Mouse (Mus musculus) spleen, adult 12 weeks (tissue): ENCODE measurements around the gene Rusc2.

ENCODE experiments used
- DNase-seq: peaks from one replicate; pipeline ENCODE4 v3.0.0; 2022; ENCODE audit warnings: low spot score

Gene Rusc2

DNA sequence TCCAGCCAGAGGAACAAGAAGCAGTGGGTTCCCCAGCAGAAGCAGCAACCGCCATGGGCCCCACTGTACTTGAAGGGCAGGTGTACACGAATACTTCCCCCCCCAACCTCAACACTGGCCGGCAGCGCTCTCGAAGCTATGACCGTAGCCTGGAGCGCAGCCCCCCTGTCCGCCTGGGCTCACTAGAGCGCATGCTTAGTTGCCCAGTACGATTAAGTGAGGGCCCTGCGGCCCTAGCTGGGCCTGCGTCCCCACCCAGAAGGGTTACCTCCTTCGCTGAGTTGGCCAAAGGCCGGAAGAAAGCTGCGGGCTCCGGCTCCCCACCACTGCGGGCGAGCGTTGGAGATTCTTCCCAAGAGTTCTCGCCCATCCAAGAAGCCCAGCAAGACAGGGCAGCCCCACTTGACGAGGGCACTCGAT lies 34.3 kb downstream of the Rusc2 start:
- no peak for DNase-seq

DNA sequence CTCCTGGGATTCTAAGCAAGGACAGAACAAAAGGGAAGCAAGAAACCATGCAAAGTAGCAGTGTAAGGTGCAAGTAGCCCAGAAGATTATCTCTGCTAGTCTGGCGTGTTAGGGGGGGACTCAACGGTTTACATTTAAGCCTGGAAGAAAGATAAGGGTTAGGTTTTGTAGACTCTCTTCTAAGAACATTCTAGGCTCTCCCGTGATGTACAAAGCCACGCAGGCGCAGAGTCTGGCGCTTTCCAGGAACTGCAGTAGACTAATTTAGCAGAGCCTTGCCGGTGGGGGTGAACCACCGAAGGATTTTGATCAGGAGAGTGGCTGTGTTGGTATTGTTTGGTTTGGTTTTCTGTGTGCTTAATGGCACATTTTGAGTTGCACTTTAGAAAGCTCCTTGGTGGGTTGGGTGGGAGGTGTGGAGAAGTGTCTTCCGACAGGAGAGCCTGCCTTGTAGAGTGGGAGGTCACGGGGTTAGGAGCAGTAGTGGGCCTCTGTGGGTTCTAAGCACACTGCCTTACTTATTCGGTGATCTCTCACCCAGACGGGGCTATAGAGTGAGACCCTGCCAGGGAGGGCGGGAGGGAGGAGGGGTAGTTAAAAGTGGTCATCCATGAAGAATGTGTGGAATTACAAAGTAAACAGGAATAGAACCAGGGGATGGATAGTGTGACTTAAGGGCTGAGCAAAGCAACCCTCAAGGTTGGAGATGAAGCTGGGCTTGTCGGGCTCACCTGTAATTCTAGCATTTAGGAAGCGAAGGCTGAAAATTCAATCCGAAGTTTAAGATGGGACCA lies 35.7 kb downstream of the Rusc2 start:
- DNase-seq: no peak

DNA sequence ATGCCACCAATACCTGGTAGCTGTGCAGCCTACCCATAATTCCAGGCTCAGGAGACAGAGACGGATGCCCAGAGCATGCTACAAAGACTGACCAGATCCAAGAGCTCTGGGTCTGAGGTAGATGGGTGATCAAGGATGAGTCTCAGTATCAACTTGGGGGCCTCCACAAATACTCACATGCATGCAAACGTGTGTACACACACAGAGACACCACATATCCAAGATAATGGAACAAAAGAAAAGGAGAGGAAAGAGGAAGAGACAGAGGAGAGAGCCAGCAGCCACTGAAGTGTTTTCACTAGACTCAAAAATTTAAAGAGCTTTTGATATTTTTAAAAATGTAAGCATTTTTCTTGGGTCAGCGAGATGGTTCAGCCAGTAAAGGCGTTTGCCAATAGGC lies 36.7 kb downstream of the Rusc2 start:
- DNase-seq: no peak

DNA sequence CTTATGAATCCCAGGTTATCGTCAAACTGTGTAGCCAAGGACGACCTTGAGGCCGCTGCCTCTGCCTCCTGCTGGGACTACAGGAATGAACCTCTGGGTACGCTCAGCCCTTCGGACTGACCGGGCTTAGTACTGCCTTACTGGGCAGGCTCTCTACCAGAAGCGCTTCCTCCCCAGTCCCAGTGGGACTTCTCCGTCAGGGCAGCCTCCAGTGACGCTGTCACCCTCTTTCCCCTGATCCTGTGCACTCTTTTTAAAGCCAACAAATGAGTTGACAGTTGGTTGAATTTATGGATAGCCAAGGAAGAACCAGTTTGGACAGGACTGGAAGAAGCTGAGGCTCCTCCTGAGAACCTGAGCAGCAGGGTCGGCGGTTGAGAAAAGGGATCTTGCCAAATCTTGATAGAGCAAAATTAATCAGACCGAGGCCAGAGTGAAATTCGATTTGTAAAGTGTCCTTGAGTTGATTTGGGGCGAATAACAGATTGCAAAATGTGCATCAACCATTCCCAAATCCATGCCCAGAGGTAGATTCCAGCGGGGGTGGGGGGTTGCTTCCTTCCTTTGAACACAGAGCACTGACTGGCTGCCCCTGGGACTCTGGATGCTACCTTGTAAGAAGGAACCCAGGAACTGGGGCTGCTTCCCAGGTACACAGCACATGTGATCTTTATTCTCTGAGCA lies 37.3 kb downstream of the Rusc2 start:
- no peak for DNase-seq

DNA sequence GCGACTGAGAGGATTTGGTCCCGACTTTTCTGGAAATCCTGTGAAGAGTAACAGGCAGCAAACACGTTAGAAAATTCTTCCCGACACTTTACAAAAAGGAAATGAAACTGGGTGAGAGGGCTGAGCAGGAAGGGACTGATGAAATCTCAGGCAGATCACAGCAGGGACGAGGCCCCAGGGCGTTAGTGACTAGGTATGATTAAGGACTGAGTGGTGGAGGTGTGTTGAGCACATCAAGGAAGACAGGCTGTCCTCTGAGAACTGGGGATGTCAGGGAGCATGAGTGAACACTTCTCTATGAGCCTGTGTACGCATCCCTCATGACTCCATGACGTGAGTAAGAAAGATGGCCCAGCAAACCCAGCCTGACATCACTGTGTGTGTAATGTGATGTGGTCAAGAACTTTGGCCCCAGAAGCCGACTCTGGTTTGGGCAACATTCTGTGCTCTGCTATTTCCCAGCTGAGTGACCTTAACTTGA lies 38.1 kb downstream of the Rusc2 start:
- DNase-seq: no peak

DNA sequence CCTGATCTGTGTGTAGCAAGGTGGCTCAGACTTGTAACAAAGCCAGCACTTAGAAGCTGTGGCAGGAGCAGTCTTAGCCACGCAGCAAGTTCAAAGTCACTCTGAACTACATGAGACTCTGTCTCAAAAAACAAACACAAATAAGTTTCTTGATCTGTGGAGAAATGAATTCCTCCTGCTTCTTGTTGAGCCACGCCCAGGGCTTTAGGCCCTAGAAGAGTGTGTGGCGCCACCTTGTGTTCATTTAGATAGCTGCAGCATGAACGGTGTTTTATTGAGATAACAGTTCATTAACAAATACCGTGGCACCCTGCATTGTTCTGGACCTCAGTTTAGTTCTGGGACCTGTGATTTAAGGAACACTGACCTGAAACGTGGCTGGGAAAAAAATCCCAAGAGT lies 38.5 kb downstream of the Rusc2 start:
- peak; percentile 36 for DNase-seq

DNA sequence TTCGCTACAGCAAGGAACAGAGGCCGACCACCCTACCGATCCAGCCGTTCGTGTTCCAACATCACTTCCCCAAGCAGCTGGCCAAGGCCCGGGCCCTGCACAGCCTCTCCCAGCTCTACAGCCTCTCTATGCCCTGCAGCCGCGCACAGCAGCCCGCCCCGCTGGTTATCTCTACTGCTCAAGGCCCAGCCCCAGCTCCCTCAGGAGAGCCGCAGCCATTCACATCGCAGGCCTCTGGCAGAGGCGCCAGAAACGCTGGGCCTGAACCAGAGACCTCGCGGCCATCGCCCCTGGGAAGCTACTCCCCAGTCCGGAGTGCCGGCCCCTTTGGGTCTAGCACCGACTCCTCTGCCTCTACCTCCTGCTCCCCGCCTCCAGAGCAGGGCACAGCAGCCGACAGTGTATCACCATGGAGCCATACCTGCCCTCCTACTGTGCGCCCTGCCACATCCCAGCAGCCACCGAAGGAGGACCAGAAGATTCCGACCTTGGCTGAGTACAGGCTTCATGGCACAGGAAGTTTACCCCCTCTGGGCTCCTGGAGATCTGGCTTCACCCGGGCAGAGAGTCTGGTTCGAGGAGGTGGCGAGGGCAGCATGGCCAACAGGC lies 40.0 kb downstream of the Rusc2 start:
- DNase-seq: no peak

DNA sequence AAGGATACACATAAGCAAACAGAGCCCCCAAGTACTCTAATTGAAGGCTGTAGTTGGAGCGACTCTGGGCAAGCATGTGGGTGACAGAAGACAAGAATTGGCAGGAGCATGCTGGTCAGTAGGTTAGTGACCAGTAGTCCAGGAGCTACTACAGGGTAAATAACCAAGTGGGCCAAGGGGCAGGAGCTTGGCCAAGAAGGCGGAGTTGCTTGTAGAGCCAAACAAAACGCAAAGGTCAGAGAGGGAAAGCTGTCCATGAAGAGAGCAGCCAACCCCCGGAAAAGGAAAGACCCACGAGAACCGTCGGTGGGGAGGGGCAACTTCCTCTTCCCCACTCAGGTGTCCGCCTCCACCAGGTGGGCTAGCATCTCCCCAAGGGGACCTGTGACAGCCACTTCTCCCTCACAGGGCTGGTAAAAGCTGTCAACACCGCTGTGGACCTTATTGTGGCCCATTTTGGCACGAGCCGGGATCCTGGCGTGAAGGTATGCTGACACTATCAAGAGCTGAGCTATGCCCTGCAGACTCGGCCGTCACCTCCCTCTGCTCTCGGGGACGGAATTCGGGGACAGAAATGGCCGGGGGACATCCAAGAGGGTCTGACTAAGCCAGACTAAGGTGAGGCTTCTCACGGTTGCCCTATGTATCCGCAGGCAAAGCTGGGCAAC lies 41.6 kb downstream of the Rusc2 start:
- no peak for DNase-seq

DNA sequence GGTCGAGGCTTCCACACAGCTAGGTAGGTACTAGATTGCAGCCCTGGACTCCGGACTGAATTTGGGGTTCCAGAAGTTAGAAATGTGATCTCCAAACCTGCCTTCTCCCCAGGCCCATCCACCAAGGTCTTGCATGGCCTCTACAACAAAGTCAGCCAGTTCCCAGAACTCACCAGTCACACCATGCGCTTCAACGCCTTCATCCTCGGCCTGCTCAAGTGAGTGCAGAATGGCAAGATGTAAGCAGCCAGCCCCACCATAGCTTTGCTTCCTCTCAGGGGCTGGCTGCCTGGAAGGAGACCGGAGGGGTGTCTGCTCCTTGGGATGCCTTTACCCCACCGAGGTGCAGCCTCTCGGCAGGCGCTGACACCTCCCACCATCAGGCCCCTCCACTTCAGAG lies 42.3 kb downstream of the Rusc2 start:
- DNase-seq: no peak

DNA sequence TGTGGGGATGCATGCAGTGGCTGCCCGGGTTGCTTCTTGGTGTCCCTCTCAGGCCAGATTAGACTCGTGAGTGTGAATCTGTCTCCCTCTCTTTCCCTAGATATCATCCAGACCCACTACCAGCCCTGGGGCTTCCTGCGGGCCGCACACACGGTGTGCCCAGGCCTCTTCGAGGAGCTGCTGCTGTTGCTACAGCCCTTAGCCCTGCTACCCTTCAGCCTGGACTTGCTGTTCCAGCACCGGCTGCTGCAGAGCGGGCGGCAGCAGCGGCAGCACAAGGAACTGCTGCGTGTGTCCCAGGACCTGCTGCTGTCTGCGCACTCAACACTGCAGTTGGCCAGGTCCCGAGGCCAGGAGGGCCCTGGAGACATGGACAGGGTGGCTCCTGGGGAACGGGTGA lies 43.4 kb downstream of the Rusc2 start:
- no peak for DNase-seq

DNA sequence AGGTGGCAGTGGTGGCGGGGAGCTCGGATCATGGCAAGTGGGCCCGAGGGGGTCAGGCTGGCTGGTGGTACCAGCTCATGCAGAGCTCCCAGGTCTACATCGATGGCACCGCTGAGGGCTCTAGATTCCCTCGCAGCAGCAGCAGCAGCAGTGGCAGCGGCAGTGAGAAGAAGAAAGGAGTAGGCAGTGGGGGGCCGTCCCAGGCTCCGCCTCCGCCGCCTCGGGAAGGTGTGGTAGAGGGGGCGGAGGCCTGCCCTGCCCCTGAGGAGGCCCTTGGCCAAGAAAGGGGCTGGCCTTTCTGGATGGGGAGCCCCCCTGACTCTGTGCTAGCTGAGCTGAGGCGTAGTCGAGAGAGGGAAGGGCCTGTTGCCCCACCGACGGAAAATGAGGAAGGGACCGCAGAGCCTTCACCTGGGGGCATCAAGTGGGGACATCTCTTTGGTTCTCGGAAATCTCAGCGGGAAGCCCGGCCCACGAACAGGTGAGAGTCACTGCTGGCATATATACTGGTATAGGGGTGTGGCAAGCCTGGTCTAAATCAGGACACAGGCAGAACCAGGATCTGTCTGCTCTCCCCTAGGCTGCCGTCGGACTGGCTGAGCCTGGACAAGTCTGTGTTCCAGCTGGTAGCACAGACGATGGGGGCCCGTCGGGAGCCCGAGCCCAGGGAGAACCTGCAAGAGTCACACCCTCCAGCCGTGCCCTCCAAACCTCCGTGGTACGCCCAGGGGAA lies 44.0 kb downstream of the Rusc2 start:
- no peak for DNase-seq

DNA sequence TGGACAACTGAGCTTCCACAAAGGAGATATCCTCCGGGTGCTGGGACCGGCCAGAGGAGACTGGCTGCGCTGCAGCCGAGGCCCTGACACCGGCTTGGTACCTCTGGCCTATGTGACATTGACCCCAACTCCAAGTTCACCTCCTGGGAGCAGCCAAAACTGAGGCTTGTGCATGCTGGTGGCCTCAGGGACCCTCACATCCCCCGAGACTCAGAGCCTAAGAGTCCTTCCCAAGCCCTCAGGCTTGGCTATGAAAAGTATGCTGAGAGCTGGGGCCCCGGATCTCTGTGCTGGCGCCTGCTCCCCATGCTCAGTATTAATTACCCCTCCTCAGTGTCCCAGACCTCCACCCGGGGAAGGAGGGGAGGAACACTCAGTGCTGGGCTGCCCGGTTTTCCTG lies 44.7 kb downstream of the Rusc2 start:
- no peak for DNase-seq

DNA sequence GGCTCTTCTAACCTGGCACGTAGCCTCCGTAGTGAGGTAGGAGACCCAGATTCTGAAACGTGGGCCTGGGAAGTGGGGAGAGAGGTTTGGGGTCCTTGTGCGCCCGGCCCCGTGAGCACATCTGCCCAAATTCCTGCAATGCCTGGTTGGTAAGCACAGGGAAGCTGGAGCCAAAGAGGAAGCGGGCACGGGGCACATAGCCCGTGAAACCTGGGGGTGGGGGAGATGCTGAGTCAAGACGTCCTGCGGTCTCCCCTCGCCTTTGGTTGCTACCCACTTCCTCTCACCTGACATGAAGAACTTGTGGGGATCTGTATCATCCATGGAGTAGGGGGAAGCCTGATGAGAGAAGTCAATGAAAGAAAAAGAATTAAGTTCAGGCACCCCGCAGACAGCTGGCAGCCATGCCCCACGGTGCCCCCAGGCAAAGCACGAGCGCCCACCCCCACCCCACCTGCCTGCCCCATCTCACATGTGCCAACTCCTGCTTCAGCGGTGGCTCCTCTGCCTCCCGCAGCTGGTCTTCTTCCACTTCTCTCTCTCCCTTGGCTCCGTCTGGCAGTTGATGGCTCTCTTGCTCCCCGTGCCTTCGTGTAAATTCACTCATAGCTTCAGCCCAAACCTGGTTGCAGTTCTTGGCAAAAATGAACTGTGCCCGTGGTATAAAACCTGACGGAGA lies 45.9 kb downstream of the Rusc2 start:
- no peak for DNase-seq

DNA sequence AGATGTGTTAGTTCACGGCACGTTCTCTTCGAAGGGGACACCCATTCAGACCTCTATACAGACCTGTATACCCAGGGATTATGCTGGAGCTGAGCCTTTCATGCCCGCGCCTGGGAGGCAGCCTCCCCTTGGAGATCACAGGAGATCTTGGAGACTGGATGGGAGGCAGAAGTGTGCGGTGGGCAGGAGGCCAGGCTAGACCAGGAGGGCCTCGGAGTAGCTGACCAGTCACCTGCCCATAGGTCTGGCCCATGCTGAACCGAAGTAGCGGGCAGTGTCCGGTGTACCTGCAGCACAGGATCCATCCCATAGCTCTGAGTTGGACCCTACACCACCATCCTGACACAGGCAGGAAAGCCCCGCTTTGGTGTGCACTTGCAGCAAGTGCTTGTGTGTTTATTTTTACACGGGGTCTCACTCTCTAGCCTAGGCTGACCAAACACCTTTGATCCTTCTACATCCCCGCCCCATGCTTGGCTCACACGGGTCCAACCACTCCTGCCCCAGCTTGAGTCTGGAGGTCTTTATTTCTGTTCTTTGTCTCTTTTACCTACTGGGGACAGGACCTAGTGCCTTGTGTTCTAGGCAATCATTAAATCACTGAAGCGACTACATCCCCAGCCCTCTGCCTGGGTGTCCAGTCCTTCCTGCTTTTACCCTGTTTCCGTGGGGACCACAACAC lies 46.5 kb downstream of the Rusc2 start:
- no peak for DNase-seq

DNA sequence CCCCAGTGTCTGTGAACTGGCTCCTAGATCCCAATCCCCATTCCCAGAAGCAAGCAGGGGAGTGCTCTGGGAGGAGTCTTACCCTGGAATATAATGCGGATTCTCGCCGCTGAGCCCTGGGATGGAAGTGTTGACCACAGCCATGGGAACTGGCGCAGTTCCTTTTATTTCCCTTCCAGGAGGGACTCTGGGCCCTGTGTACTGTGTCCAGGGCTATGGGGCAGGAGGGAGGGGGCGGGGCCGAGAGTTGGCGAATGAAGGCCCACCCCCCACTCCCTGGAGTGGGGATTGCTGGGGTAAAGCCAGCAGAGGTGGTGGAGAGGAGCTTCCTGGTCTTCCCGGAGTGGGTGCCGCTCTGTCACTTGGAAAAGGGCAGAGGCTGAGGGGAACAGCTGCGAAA lies 47.2 kb downstream of the Rusc2 start, which contains the start of gene Fam166b:
Gene Fam166b, minus strand, starts transcription at position 189 of the 400 bp plus-strand sequence.
- no peak for DNase-seq

DNA sequence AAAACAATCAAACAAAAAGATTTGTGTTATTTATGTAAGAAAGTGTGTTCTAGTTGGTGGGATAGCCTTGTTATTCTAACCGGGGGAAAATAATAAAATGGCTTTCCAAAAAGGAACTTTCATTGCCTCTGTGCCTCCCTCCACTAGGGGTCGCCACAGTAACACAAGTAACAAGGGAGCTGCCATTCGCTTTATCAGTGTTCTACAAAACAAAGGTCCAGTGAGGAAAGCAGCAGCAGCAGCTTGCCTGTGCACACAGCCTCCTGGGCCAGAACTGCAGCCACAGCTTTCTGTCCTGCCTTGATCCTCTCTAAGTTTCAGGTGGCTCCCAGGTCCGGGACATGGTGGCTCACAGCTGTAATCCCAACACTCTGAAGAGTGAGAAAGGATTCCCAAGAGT lies 49.9 kb downstream of the Rusc2 start:
- DNase-seq: peak; percentile 52

DNA sequence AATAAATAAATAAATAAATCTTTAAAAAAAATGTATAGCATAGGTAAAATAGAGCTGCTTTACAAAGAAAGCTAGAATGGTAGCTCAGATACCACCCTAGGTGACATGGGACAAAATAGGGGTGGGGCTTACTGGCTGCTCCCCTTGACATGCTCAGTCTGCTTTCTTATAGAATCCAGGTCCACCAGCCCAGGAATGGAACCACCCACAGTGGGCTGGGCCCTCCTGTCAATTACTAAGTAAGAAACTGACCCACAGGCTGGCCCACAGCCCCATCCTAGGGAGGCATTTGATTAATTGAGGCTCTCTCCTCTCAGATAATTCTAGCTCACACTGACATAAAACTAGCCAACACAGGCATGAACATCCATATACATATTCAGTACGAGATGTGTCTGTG lies 51.1 kb downstream of the Rusc2 start:
- DNase-seq: no peak

DNA sequence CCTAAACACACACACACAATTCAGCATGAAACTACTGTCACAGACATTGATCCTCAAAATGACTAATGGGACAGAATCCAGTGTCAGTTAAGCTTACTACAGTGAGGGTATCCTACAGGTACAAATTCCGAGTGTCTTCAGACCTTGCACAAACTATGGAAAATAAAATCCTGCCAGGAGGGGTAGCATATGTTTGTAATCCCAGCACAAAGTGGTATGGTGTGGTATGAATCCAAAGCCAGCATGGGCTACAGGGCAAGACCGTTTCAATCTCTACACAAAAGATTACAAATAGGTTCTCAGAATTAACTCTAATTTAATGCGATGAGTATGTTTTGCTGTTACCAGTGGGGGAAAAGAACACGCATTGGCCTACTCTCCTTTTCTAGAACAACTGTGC lies 59.9 kb downstream of the Rusc2 start, which contains the start of gene Tesk1:
Gene Tesk1, plus strand, starts transcription at position 301 of the 400 bp plus-strand sequence.
- no peak for DNase-seq

DNA sequence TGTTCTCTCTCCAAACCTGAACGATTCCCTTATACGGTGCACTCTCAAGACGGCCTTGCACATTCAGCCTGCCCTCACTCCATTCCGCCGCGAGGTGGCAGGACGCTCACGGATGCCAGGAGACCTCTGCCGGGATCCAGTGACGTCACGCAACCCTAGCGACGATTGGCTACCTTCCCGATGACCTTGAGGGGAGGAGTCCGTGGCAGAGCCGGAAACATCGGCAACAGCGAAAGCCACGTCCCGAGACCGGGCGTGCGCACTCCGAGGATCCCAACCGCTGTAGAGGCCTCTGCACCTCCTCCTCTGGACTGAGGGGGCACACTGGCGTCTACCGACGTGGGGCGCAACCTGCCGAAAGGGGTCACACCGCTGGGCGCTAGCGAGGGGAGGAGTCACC lies 60.3 kb downstream of the Rusc2 start:
- peak; percentile 92 for DNase-seq
